Mouse (Mus musculus): ENCODE measurements around the gene Nup107. TPM values are rescaled to one million over a fixed set of nuclear protein-coding genes. Genes with fewer than 3 reads are reported as not detected.

Nup107 gene
- polyA plus RNA-seq (2011; ENCODE audit: insufficient read depth, insufficient read length, low read depth, missing spikeins), result 119 and 134 TPM in 2 replicates

DNA sequence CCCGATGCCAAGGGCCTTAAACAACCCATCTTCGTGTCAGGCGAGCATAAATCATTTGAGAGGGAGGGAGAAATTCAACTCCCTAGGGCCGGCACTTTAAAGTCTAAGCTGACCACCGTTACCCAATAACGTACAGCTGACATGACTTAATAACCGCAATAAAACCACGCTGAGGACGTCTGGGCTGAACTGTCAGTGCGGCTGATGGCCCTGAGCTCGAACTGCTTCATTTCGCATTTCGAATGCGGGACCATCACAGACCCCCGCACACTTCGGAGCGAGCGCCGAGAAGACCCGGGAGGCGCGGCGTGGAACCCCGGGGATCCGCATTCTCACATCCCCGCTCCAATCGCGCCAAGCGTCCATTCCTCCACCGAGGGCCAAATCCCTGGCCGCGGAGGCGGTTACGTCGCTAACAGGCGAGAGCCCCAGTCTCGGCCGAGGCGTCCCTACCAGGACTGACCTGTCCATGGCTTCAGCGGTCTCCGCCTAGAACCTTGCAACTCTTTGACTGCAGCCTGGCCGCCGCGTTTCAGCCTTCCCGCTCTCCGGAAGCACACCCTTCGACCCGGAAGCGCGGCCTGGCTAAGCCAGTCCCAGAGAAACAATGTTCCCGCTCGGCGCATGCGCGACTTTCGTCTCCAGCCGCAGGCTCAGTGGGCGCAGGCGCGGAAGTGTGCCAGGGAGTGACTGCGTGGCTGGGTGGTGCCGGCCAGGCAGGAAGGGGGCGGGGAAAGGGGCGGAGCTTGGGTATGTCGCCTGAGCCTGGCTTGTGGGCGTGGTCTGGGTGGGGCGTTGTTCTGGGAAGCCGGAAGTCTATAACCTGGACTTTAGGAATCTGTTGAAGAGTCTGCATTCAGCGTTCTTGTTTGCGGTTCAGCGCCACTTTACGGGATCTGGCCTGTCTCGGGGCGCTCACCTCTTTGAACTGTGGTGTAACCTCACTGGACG is at the start of gene Nup107:
Gene Nup107, minus strand, starts transcription at position 565 of the 951 bp plus-strand sequence.
- Histone ChIP-seq H3K27ac (ENCODE audit: insufficient read depth, low read length) (peak within 1 kb of the TSS; percentile 89), H3K27me3 (ENCODE audit: control insufficient read depth, insufficient read depth, low read length, poor library complexity, severe bottlenecking) (no peaks in the 10 kb centered on the region), H3K4me1 (ENCODE audit: control insufficient read depth, insufficient read depth, low read length) (no peaks in the 10 kb centered on the region), H3K9me3 (replicated peaks; ENCODE audit: control insufficient read depth, insufficient read depth, low read length, poor library complexity, severe bottlenecking) (no peaks in the 10 kb centered on the region), H3K4me3 (ENCODE audit: low read depth, low read length) (peak within 1 kb of the TSS; percentile 83), H3K36me3 (ENCODE audit: control insufficient read depth, insufficient read depth, low read length, poor library complexity, severe bottlenecking) (peaks cover 13% of the 10 kb centered on the region), H3K9ac (ENCODE audit: low read depth, poor library complexity, severe bottlenecking) (peak within 1 kb of the TSS; percentile 87)
- peak; percentile 35 for TF ChIP-seq POLR2A (IDR thresholded peaks at IDR 0.05; ENCODE audit: insufficient read depth, low read length)
- TF ChIP-seq EP300 (IDR thresholded peaks at IDR 0.05; ENCODE audit: insufficient read depth, low read depth, low read length), result no peak

- Histone ChIP-seq H3K9ac (ENCODE audit: low read depth, poor library complexity, severe bottlenecking) (no peak overlapping the region), H3K27ac (ENCODE audit: insufficient read depth, low read length) (no peak overlapping the region), H3K36me3 (ENCODE audit: control insufficient read depth, insufficient read depth, low read length, poor library complexity, severe bottlenecking) (no peaks in the 10 kb centered on the region; the same call in 1 of the 2 replicates), H3K27me3 (ENCODE audit: control insufficient read depth, insufficient read depth, low read length, poor library complexity, severe bottlenecking) (no peaks in the 10 kb centered on the region), H3K9me3 (replicated peaks; ENCODE audit: control insufficient read depth, insufficient read depth, low read length, poor library complexity, severe bottlenecking) (no peaks in the 10 kb centered on the region), H3K4me1 (ENCODE audit: control insufficient read depth, insufficient read depth, low read length) (peaks cover 2% of the 10 kb centered on the region), H3K4me3 (ENCODE audit: low read depth, low read length) (no peak overlapping the region)
- TF ChIP-seq EP300 (IDR thresholded peaks at IDR 0.05; ENCODE audit: insufficient read depth, low read depth, low read length), result no peak
- TF ChIP-seq CTCF (IDR thresholded peaks at IDR 0.05; ENCODE audit: low read depth, low read length), result no peak
- no peak for TF ChIP-seq POLR2A (IDR thresholded peaks at IDR 0.05; ENCODE audit: insufficient read depth, low read length)
These were observed 49.3 kb upstream of the Nup107 start for GRCm38 (mm10) chr10:117841765-117842164.

- Histone ChIP-seq H3K36me3 (ENCODE audit: control insufficient read depth, insufficient read depth, low read length, poor library complexity, severe bottlenecking) (no peaks in the 10 kb centered on the region; the same call in 1 of the 2 replicates), H3K9ac (ENCODE audit: low read depth, poor library complexity, severe bottlenecking) (no peak overlapping the region), H3K9me3 (replicated peaks; ENCODE audit: control insufficient read depth, insufficient read depth, low read length, poor library complexity, severe bottlenecking) (no peaks in the 10 kb centered on the region), H3K4me1 (ENCODE audit: control insufficient read depth, insufficient read depth, low read length) (no peaks in the 10 kb centered on the region), H3K27ac (ENCODE audit: insufficient read depth, low read length) (no peak overlapping the region), H3K4me3 (ENCODE audit: low read depth, low read length) (no peak overlapping the region), H3K27me3 (ENCODE audit: control insufficient read depth, insufficient read depth, low read length, poor library complexity, severe bottlenecking) (no peaks in the 10 kb centered on the region)
- TF ChIP-seq POLR2A (IDR thresholded peaks at IDR 0.05; ENCODE audit: insufficient read depth, low read length), result no peak
- TF ChIP-seq CTCF (IDR thresholded peaks at IDR 0.05; ENCODE audit: low read depth, low read length), result no peak
- no peak for TF ChIP-seq EP300 (IDR thresholded peaks at IDR 0.05; ENCODE audit: insufficient read depth, low read depth, low read length)
These were observed 48.0 kb upstream of the Nup107 start for GRCm38 (mm10) chr10:117840431-117840995.

DNA sequence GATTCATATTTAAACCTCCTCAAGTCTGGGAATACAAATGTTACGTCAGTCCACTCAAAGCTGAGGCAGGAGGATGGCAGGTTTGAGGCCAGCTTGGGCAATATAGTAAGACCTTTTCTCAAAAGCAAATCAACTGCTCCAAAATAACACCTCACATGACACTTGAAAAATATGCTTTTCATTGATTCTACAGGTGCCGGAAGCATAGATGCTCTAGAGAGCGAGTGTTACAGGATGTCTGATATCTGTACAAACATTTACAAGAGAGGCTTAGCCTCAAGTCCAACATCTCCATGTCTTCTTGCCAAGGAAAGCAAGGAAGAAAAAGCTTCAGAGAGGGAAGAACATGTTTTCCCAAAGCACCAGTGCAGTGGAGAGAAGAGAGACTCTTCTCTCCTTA is 47.2 kb upstream of the Nup107 start:
- Histone ChIP-seq H3K27ac (ENCODE audit: insufficient read depth, low read length) (no peak overlapping the region), H3K4me1 (ENCODE audit: control insufficient read depth, insufficient read depth, low read length) (no peaks in the 10 kb centered on the region), H3K4me3 (ENCODE audit: low read depth, low read length) (no peak overlapping the region), H3K36me3 (ENCODE audit: control insufficient read depth, insufficient read depth, low read length, poor library complexity, severe bottlenecking) (no peaks in the 10 kb centered on the region; the same call in 1 of the 2 replicates), H3K27me3 (ENCODE audit: control insufficient read depth, insufficient read depth, low read length, poor library complexity, severe bottlenecking) (no peaks in the 10 kb centered on the region), H3K9me3 (replicated peaks; ENCODE audit: control insufficient read depth, insufficient read depth, low read length, poor library complexity, severe bottlenecking) (no peaks in the 10 kb centered on the region), H3K9ac (ENCODE audit: low read depth, poor library complexity, severe bottlenecking) (no peak overlapping the region)
- TF ChIP-seq POLR2A (IDR thresholded peaks at IDR 0.05; ENCODE audit: insufficient read depth, low read length) (no peak), EP300 (IDR thresholded peaks at IDR 0.05; ENCODE audit: insufficient read depth, low read depth, low read length) (no peak), CTCF (IDR thresholded peaks at IDR 0.05; ENCODE audit: low read depth, low read length) (no peak)

GRCm38 (mm10) chr10:117838924-117839323 is 46.4 kb upstream of the Nup107 start:
- H3K9ac ChIP-seq (ENCODE audit: low read depth, poor library complexity, severe bottlenecking), result no peak overlapping the region
- no peaks in the 10 kb centered on the region; the same call in 1 of the 2 replicates for H3K36me3 ChIP-seq (ENCODE audit: control insufficient read depth, insufficient read depth, low read length, poor library complexity, severe bottlenecking)
- H3K9me3 ChIP-seq (replicated peaks; ENCODE audit: control insufficient read depth, insufficient read depth, low read length, poor library complexity, severe bottlenecking), result no peaks in the 10 kb centered on the region
- no peak overlapping the region for H3K27ac ChIP-seq (ENCODE audit: insufficient read depth, low read length)
- H3K4me1 ChIP-seq (ENCODE audit: control insufficient read depth, insufficient read depth, low read length), result no peaks in the 10 kb centered on the region
- no peak for TF ChIP-seq POLR2A (IDR thresholded peaks at IDR 0.05; ENCODE audit: insufficient read depth, low read length)
- no peak for TF ChIP-seq EP300 (IDR thresholded peaks at IDR 0.05; ENCODE audit: insufficient read depth, low read depth, low read length)
- peak; percentile 55 for TF ChIP-seq CTCF (IDR thresholded peaks at IDR 0.05; ENCODE audit: low read depth, low read length)
- no peak overlapping the region for H3K4me3 ChIP-seq (ENCODE audit: low read depth, low read length)
- no peaks in the 10 kb centered on the region for H3K27me3 ChIP-seq (ENCODE audit: control insufficient read depth, insufficient read depth, low read length, poor library complexity, severe bottlenecking)
